Mouse (Mus musculus) G1E (cell line): ENCODE measurements around the gene 2610028H24Rik. TPM values are rescaled to one million over a fixed set of nuclear protein-coding genes. Genes with fewer than 3 reads are reported as not detected.

Experiments used
- ATAC-seq: 2 replicates; pipeline ENCODE4 v1.8.0; 2016; ENCODE audit warnings: mild to moderate bottlenecking; ENCODE audit not compliant: insufficient number of reproducible peaks, poor library complexity, low FRiP score, severe bottlenecking; ENCODE audit errors: extremely low read depth
- DNase-seq: peaks from one replicate; pipeline ENCODE4 v3.0.0; 2012; ENCODE audit warnings: low spot score
- H3K27me3 ChIP-seq: 2 replicates; pipeline ENCODE4 v1.6.1; 2012; ENCODE audit warnings: mild to moderate bottlenecking, low read length, inconsistent platforms; ENCODE audit not compliant: insufficient read depth
- H3K36me3 ChIP-seq: replicated peaks from 2 replicates; pipeline ENCODE3; 2012; ENCODE audit warnings: mild to moderate bottlenecking, inconsistent platforms
- H3K4me1 ChIP-seq: 2 replicates; pipeline ENCODE4 v1.6.1; 2012; ENCODE audit warnings: low read depth, low read length, inconsistent platforms, mixed read lengths; ENCODE audit not compliant: insufficient read depth
- H3K4me3 ChIP-seq: 2 replicates; pipeline ENCODE4 v1.5.1; 2012; ENCODE audit warnings: low read depth, mild to moderate bottlenecking, inconsistent platforms, low read length, moderate library complexity, mixed read lengths
- H3K9me3 ChIP-seq: replicated peaks from 2 replicates; pipeline ENCODE4 v1.6.1; 2012; ENCODE audit warnings: inconsistent platforms
- CTCF ChIP-seq: IDR thresholded peaks from 2 replicates; pipeline ENCODE4 v1.5.1; 2012; ENCODE audit warnings: low read depth, low read length, inconsistent platforms, mixed read lengths
- GATA1 ChIP-seq: IDR thresholded peaks from 2 replicates; pipeline ENCODE4 v1.6.1; 2012; ENCODE audit warnings: borderline replicate concordance, low read length, inconsistent platforms, mixed read lengths
- GATA2 ChIP-seq: IDR thresholded peaks from 2 replicates; pipeline ENCODE4 v1.6.1; 2012; ENCODE audit warnings: low read depth, low read length, inconsistent platforms, borderline replicate concordance
- POLR2AphosphoS5 ChIP-seq: IDR thresholded peaks from 2 replicates; pipeline ENCODE4 v1.6.1; 2012; ENCODE audit warnings: low read depth, low read length, inconsistent platforms; ENCODE audit not compliant: insufficient replicate concordance
- TAL1 ChIP-seq: conservative IDR thresholded peaks from 2 replicates; pipeline ENCODE4 v1.6.1; 2012; ENCODE audit warnings: low read depth, low read length, inconsistent platforms, mixed read lengths
- polyA plus RNA-seq: library from polyadenylated mRNA; stranded (reverse); fragments of >175 nt; gene quantifications from 2 replicates; pipeline ENCODE4 v1.2.3, GENCODE M21; 2012
- total RNA-seq, 2 experiments: library from RNA; stranded (forward) in 1 of 2; stranded (reverse) in 1 of 2; fragments of 200-1000 nt in 1 of 2; fragments of >200 nt in 1 of 2; fragmentation: Nextera tagmentation in 1 of 2; gene quantifications; 2 replicates each; pipeline ENCODE4 v1.2.3; 2014 to 2017

2610028H24Rik gene
- total and polyA plus RNA-seq, 3 experiments, result 0.11 TPM; not detected in 2

GRCm38 (mm10) chr10:76504271-76504943 is 55.5 kb downstream of the 2610028H24Rik start:
- TF ChIP-seq TAL1 (no peak), GATA1 (no peak), GATA2 (no peak), POLR2AphosphoS5 (no peak), CTCF (no peak)
- Histone ChIP-seq H3K4me1 (no peaks in the 10 kb centered on the region), H3K9me3 (no peaks in the 10 kb centered on the region), H3K4me3 (no peak overlapping the region), H3K27me3 (no peaks in the 10 kb centered on the region), H3K36me3 (peaks cover 93% of the 10 kb centered on the region)
- ATAC-seq (no peak), DNase-seq (no peak)

- no peaks in the 10 kb centered on the region for H3K27me3 ChIP-seq
- ATAC-seq (no peak), DNase-seq (no peak)
- H3K9me3 ChIP-seq, result no peaks in the 10 kb centered on the region
- TF ChIP-seq TAL1, result no peak
- no peak overlapping the region for H3K4me3 ChIP-seq
- peaks cover 92% of the 10 kb centered on the region for H3K36me3 ChIP-seq
- H3K4me1 ChIP-seq, result no peaks in the 10 kb centered on the region; the same call in 1 of the 2 replicates
Observed at GRCm38 (mm10) chr10:76505865-76506264, 57.0 kb downstream of the 2610028H24Rik start.

Other genes with a start within 250 kb of the 2610028H24Rik start
- gene Prmt2, start 211.2 kb upstream of the 2610028H24Rik start, total RNA-seq (2014; fragmentation: Nextera tagmentation), result 2.1 and 2.2 TPM in 2 replicates
- 2.9 and 4.1 TPM in 2 replicates for gene Prmt2, start 211.2 kb upstream of the 2610028H24Rik start, total RNA-seq (2017)
- 1.0 and 1.4 TPM in 2 replicates for gene Prmt2, start 211.2 kb upstream of the 2610028H24Rik start, polyA plus RNA-seq
- not detected in 2 replicates for gene S100b, start 195.2 kb upstream of the 2610028H24Rik start, total RNA-seq (2014; fragmentation: Nextera tagmentation)
- 0.12 TPM in 1 of 2 replicates, not detected in the other for gene S100b, start 195.2 kb upstream of the 2610028H24Rik start, total RNA-seq (2017)
- gene S100b, start 195.2 kb upstream of the 2610028H24Rik start, polyA plus RNA-seq, result not detected in 2 replicates
- gene Dip2a, start 103.8 kb upstream of the 2610028H24Rik start, total RNA-seq (2014; fragmentation: Nextera tagmentation), result 2.6 and 2.8 TPM in 2 replicates
- gene Dip2a, start 103.8 kb upstream of the 2610028H24Rik start, total RNA-seq (2017), result 2.6 and 4.3 TPM in 2 replicates
- 1.1 and 1.5 TPM in 2 replicates for gene Dip2a, start 103.8 kb upstream of the 2610028H24Rik start, polyA plus RNA-seq
- 11.7 TPM in 1 of 2 replicates, not detected in the other for gene AC141477.1, start 8.6 kb upstream of the 2610028H24Rik start, total RNA-seq (2014; fragmentation: Nextera tagmentation)
- 7.6 TPM in 1 of 2 replicates, not detected in the other for gene AC141477.1, start 8.6 kb upstream of the 2610028H24Rik start, total RNA-seq (2017)
- not detected in 2 replicates for gene AC141477.1, start 8.6 kb upstream of the 2610028H24Rik start, polyA plus RNA-seq
- gene Pcnt, start 6.3 kb upstream of the 2610028H24Rik start, total RNA-seq (2014; fragmentation: Nextera tagmentation), result 61.9 and 64.3 TPM in 2 replicates
- 46.0 and 50.4 TPM in 2 replicates for gene Pcnt, start 6.3 kb upstream of the 2610028H24Rik start, total RNA-seq (2017)
- gene Pcnt, start 6.3 kb upstream of the 2610028H24Rik start, polyA plus RNA-seq, result 61.9 and 72.1 TPM in 2 replicates
- gene Mcm3ap, start 19.8 kb downstream of the 2610028H24Rik start, total RNA-seq (2014; fragmentation: Nextera tagmentation), result 34.2 and 44.1 TPM in 2 replicates
- 59.3 and 65.9 TPM in 2 replicates for gene Mcm3ap, start 19.8 kb downstream of the 2610028H24Rik start, total RNA-seq (2017)
- 30.5 and 35.4 TPM in 2 replicates for gene Mcm3ap, start 19.8 kb downstream of the 2610028H24Rik start, polyA plus RNA-seq
- gene Ybey, start 20.0 kb downstream of the 2610028H24Rik start, total RNA-seq (2014; fragmentation: Nextera tagmentation), result 6.1 and 8.8 TPM in 2 replicates
- 9.7 and 10.6 TPM in 2 replicates for gene Ybey, start 20.0 kb downstream of the 2610028H24Rik start, total RNA-seq (2017)
- 1.6 and 2.3 TPM in 2 replicates for gene Ybey, start 20.0 kb downstream of the 2610028H24Rik start, polyA plus RNA-seq
- 16.3 and 20.5 TPM in 2 replicates for gene Lss, start 82.5 kb downstream of the 2610028H24Rik start, total RNA-seq (2014; fragmentation: Nextera tagmentation)
- 64.1 and 66.0 TPM in 2 replicates for gene Lss, start 82.5 kb downstream of the 2610028H24Rik start, total RNA-seq (2017)
- 26.1 and 46.6 TPM in 2 replicates for gene Lss, start 82.5 kb downstream of the 2610028H24Rik start, polyA plus RNA-seq
- gene Spatc1l, start 113.2 kb downstream of the 2610028H24Rik start, total RNA-seq (2014; fragmentation: Nextera tagmentation), result not detected in 2 replicates
- gene Spatc1l, start 113.2 kb downstream of the 2610028H24Rik start, total RNA-seq (2017), result 0.11 TPM in 1 of 2 replicates, not detected in the other
- gene Spatc1l, start 113.2 kb downstream of the 2610028H24Rik start, polyA plus RNA-seq, result not detected in 2 replicates
- not detected in 2 replicates for gene Ftcd, start 126.6 kb downstream of the 2610028H24Rik start, total RNA-seq (2014; fragmentation: Nextera tagmentation)
- 0.27 TPM in 1 of 2 replicates, not detected in the other for gene Ftcd, start 126.6 kb downstream of the 2610028H24Rik start, total RNA-seq (2017)
- gene Ftcd, start 126.6 kb downstream of the 2610028H24Rik start, polyA plus RNA-seq, result not detected in 2 replicates
- gene Col6a2, start 174.5 kb downstream of the 2610028H24Rik start, total RNA-seq (2014; fragmentation: Nextera tagmentation), result not detected in 2 replicates
- under 0.01 and 0.11 TPM in 2 replicates for gene Col6a2, start 174.5 kb downstream of the 2610028H24Rik start, total RNA-seq (2017)
- not detected in 2 replicates for gene Col6a2, start 174.5 kb downstream of the 2610028H24Rik start, polyA plus RNA-seq